Mouse (Mus musculus): ENCODE results near the gene Cabin1. TPM values are rescaled to one million over a fixed set of nuclear protein-coding genes. Genes with fewer than 3 reads are reported as not detected.
A peak's percentile ranks its signal among the peaks of the same experiment; 100 is the strongest.

The Cabin1 gene
- total and polyA plus RNA-seq, 3 experiments: 27.2 to 115 (median 54.9) TPM

GRCm38 (mm10) chr10:75666451-75667030 is 97.6 kb downstream of the Cabin1 start:
- peaks cover 3 to 4% of the 10 kb centered on the region in 2 experiments; a peak in 3 of 4 replicates for H3K36me3 ChIP-seq (ENCODE audit: control insufficient read depth in 1 of 2, insufficient read depth in 2 of 2, low read length in 2 of 2)
- no peaks in the 10 kb centered on the region for H3K27me3 ChIP-seq (ENCODE audit: control insufficient read depth in 1 of 2, insufficient read depth in 2 of 2, low read length in 2 of 2)
- H3K9ac ChIP-seq (ENCODE audit: control insufficient read depth, low read depth, low read length, poor library complexity, severe bottlenecking): peak overlapping the region; percentile 19; the same call in 1 of the 2 replicates
- TF ChIP-seq CTCF (IDR thresholded peaks at IDR 0.05 in 2 of 3, conservative IDR thresholded peaks at IDR 0.05 in 1 of 3; ENCODE audit: control insufficient read depth in 1 of 3, insufficient read depth in 1 of 3, low read depth in 2 of 3, low read length in 3 of 3, poor library complexity in 1 of 3, severe bottlenecking in 1 of 3) (no peak), GABPA (IDR thresholded peaks at IDR 0.05; ENCODE audit: low read depth, low read length) (no peak)
- peaks cover 4% of the 10 kb centered on the region for H3K79me2 ChIP-seq (ENCODE audit: control insufficient read depth, insufficient read depth, low read length, poor library complexity)
- no peaks in the 10 kb centered on the region; a peak in 2 of 4 replicates for H3K4me1 ChIP-seq (ENCODE audit: control insufficient read depth in 1 of 2, insufficient read depth in 2 of 2, low read length in 2 of 2)
- no peak for DNase-seq (ENCODE audit: low read depth, low spot score)
- no peak overlapping the region for H3K27ac ChIP-seq (ENCODE audit: control insufficient read depth, low read depth, low read length)
- no peaks in the 10 kb centered on the region for H3K9me3 ChIP-seq (replicated peaks; ENCODE audit: insufficient read depth, low read length)
- H3K4me3 ChIP-seq (ENCODE audit: control insufficient read depth in 1 of 2, insufficient read depth in 1 of 2, low read depth in 2 of 2, low read length in 2 of 2): no peak overlapping the region; a peak in 1 of 4 replicates

- Histone ChIP-seq H3K27me3 (ENCODE audit: control insufficient read depth in 1 of 2, insufficient read depth in 2 of 2, low read length in 2 of 2) (no peaks in the 10 kb centered on the region), H3K9ac (ENCODE audit: control insufficient read depth, low read depth, low read length, poor library complexity, severe bottlenecking) (no peak overlapping the region), H3K27ac (ENCODE audit: control insufficient read depth, low read depth, low read length) (no peak overlapping the region), H3K4me1 (ENCODE audit: control insufficient read depth in 1 of 2, insufficient read depth in 2 of 2, low read length in 2 of 2) (no peaks in the 10 kb centered on the region; a peak in 2 of 4 replicates), H3K4me3 (ENCODE audit: control insufficient read depth in 1 of 2, insufficient read depth in 1 of 2, low read depth in 2 of 2, low read length in 2 of 2) (no peak overlapping the region), H3K9me3 (replicated peaks; ENCODE audit: insufficient read depth, low read length) (no peaks in the 10 kb centered on the region), H3K79me2 (ENCODE audit: control insufficient read depth, insufficient read depth, low read length, poor library complexity) (peaks cover 4% of the 10 kb centered on the region), H3K36me3 (ENCODE audit: control insufficient read depth in 1 of 2, insufficient read depth in 2 of 2, low read length in 2 of 2) (peaks cover 3 to 4% of the 10 kb centered on the region in 2 experiments; a peak in 3 of 4 replicates)
- TF ChIP-seq MEF2A (IDR thresholded peaks at IDR 0.05; ENCODE audit: extremely low read depth, insufficient replicate concordance, low read depth, low read length, poor library complexity, severe bottlenecking): no peak
- DNase-seq (ENCODE audit: low read depth, low spot score): no peak
Measured at GRCm38 (mm10) chr10:75664673-75665270, 99.4 kb downstream of the Cabin1 start.

- Histone ChIP-seq H3K27ac (ENCODE audit: control insufficient read depth, low read depth, low read length) (no peak overlapping the region), H3K9me3 (replicated peaks; ENCODE audit: insufficient read depth, low read length) (no peaks in the 10 kb centered on the region), H3K36me3 (ENCODE audit: control insufficient read depth in 1 of 2, insufficient read depth in 2 of 2, low read length in 2 of 2) (peaks cover 4 to 5% of the 10 kb centered on the region in 2 experiments; a peak in 3 of 4 replicates), H3K79me2 (ENCODE audit: control insufficient read depth, insufficient read depth, low read length, poor library complexity) (peaks cover 4% of the 10 kb centered on the region), H3K9ac (ENCODE audit: control insufficient read depth, low read depth, low read length, poor library complexity, severe bottlenecking) (no peak overlapping the region), H3K4me3 (ENCODE audit: control insufficient read depth in 1 of 2, insufficient read depth in 1 of 2, low read depth in 2 of 2, low read length in 2 of 2) (no peak overlapping the region), H3K4me1 (ENCODE audit: control insufficient read depth in 1 of 2, insufficient read depth in 2 of 2, low read length in 2 of 2) (no peaks in the 10 kb centered on the region; a peak in 1 of 4 replicates), H3K27me3 (ENCODE audit: control insufficient read depth in 1 of 2, insufficient read depth in 2 of 2, low read length in 2 of 2) (no peaks in the 10 kb centered on the region)
- TF ChIP-seq ZC3H11A (IDR thresholded peaks at IDR 0.05; ENCODE audit: low read depth, low read length) (no peak), MAFK (IDR thresholded peaks at IDR 0.05; ENCODE audit: borderline replicate concordance, low read depth, low read length) (no peak), POLR2A (IDR thresholded peaks at IDR 0.05; ENCODE audit: control insufficient read depth in 1 of 2, insufficient read depth in 1 of 2, low read depth in 1 of 2, low read length in 2 of 2, poor library complexity in 1 of 2) (no peak), ETS1 (IDR thresholded peaks at IDR 0.05; ENCODE audit: low read depth, low read length) (no peak), CTCF (IDR thresholded peaks at IDR 0.05 in 2 of 3, conservative IDR thresholded peaks at IDR 0.05 in 1 of 3; ENCODE audit: control insufficient read depth in 1 of 3, insufficient read depth in 1 of 3, low read depth in 2 of 3, low read length in 3 of 3, poor library complexity in 1 of 3, severe bottlenecking in 1 of 3) (no peak), MEF2A (IDR thresholded peaks at IDR 0.05; ENCODE audit: extremely low read depth, insufficient replicate concordance, low read depth, low read length, poor library complexity, severe bottlenecking) (no peak), BHLHE40 (IDR thresholded peaks at IDR 0.05; ENCODE audit: borderline replicate concordance, low read depth, low read length) (no peak), KAT2A (conservative IDR thresholded peaks at IDR 0.05; ENCODE audit: low read depth, low read length) (no peak), UBTF (IDR thresholded peaks at IDR 0.05; ENCODE audit: borderline replicate concordance, insufficient read depth, low read depth, low read length) (no peak), SMC3 (IDR thresholded peaks at IDR 0.05; ENCODE audit: low read depth, low read length) (no peak), POLR2AphosphoS5 (IDR thresholded peaks at IDR 0.05; ENCODE audit: borderline replicate concordance, low read depth, low read length) (no peak)
- DNase-seq (ENCODE audit: low read depth, low spot score): no peak
Measured at GRCm38 (mm10) chr10:75662575-75662974, 101.6 kb downstream of the Cabin1 start.
